Mouse (Mus musculus) bone marrow, adult 2 months (tissue): ENCODE data around the gene Dao. TPM values are rescaled to one million over a fixed set of nuclear protein-coding genes. Genes with fewer than 3 reads are reported as not detected.

Source experiments
- H3K27ac ChIP-seq: fragments of 200-500 bp; 2 replicates; pipeline ENCODE4 v1.5.1; 2012; ENCODE audit warnings: low read depth, mild to moderate bottlenecking, control low read depth, inconsistent platforms, low read length; ENCODE audit not compliant: control insufficient read depth, poor library complexity, insufficient read depth
- H3K4me1 ChIP-seq: fragments of 200-500 bp; 2 replicates; pipeline ENCODE4 v1.6.1; 2011; ENCODE audit warnings: low read length; ENCODE audit not compliant: control insufficient read depth, insufficient read depth
- H3K4me3 ChIP-seq: fragments of 200-500 bp; replicated peaks from 2 replicates; pipeline ENCODE3; 2011; ENCODE audit warnings: mild to moderate bottlenecking, low read depth, low read length, control low read depth; ENCODE audit not compliant: control insufficient read depth
- CTCF ChIP-seq: fragments of 200-500 bp; IDR thresholded peaks from 2 replicates; pipeline ENCODE4 v1.5.1; 2011; ENCODE audit warnings: low read length, control low read depth; ENCODE audit not compliant: control insufficient read depth, insufficient read depth
- POLR2A ChIP-seq: fragments of 200-500 bp; IDR thresholded peaks from 2 replicates; pipeline ENCODE4 v1.6.1; 2011; ENCODE audit warnings: low read depth, mild to moderate bottlenecking, control low read depth, low read length, borderline replicate concordance; ENCODE audit not compliant: control insufficient read depth
- WGBS: fragments of 180-500 bp; shearing (Covaris S2); methylation state at CpG from one replicate; pipeline ENCODE4 v1.1.7; 2018; 5-methylcytosine and 5-hydroxymethylcytosine counted together
- polyA plus RNA-seq: library from polyadenylated mRNA; stranded (reverse); fragments of >200 nt; gene quantifications from 2 replicates; pipeline ENCODE4 v1.2.4, GENCODE M21; 2011; ENCODE audit warnings: low replicate concordance; ENCODE audit not compliant: missing spikeins, insufficient read depth, insufficient read length

The Dao gene
- polyA plus RNA-seq, 1 experiment, result 1.6 TPM

DNA sequence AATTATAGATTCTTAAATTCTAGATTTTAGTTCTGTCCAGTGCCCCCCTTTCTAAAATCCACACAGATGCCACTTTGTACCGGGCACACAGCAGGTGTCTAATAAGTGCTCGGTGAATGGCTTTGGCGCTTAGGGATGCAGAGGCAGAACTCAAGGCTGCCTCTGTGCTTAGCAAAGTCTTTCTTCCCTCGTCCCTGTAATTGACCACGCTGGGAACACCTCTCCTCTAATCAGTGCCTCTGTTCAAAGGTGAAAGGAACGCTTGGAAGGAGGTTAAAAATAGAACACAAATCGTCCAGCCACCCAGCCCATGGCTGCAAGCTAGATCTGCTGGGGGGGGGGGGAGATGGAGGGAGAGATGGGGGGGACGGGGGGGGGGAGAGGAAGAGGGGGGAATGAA is 37.0 kb downstream of the Dao start:
- TF ChIP-seq CTCF, result no peak
- TF ChIP-seq POLR2A, result no peak
- WGBS, result 40% methylated on average over 8 of the region's 8 CpGs
- H3K27ac ChIP-seq, result no peak overlapping the region
- no peak overlapping the region for H3K4me3 ChIP-seq
- H3K4me1 ChIP-seq, result no peaks in the 10 kb centered on the region

DNA sequence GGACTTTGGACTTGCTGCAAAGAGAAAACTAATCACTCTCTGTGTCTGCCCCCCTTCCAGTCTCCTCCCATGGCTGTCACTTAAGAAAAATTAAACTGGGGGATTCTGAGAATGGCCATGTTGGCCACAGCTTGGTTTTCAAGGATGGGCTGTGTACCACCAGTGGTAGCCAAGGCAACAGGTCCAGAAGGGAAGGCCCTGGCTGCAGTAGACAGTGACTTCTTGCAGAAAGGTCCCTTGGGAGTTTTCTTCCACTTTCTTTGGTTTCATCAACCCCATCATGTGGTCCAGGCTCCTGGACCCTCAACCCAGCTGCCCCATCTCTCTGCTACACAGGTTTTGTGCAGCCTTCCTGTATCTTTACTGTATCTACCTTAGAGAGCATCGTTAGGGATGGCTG is 37.4 kb downstream of the Dao start:
- Histone ChIP-seq H3K4me1 (no peaks in the 10 kb centered on the region), H3K27ac (no peak overlapping the region), H3K4me3 (no peak overlapping the region)
- TF ChIP-seq CTCF (no peak), POLR2A (no peak)
- 50% methylated on average over 1 of the region's 1 CpGs for WGBS

GRCm38 (mm10) chr5:114041327-114041930 is 37.9 kb downstream of the Dao start:
- Histone ChIP-seq H3K4me1 (no peaks in the 10 kb centered on the region), H3K4me3 (no peak overlapping the region), H3K27ac (no peak overlapping the region)
- WGBS, result 13% methylated on average over 15 of the region's 15 CpGs
- TF ChIP-seq CTCF, result no peak
- TF ChIP-seq POLR2A, result no peak

GRCm38 (mm10) chr5:114043800-114044199 is 40.3 kb downstream of the Dao start:
- no peak overlapping the region for H3K4me3 ChIP-seq
- WGBS, result 69% methylated on average over 4 of the region's 4 CpGs
- H3K4me1 ChIP-seq, result no peaks in the 10 kb centered on the region
- H3K27ac ChIP-seq, result no peak overlapping the region
- TF ChIP-seq CTCF (no peak), POLR2A (no peak)

- no peaks in the 10 kb centered on the region for H3K4me1 ChIP-seq
- 38% methylated on average over 1 of the region's 1 CpGs for WGBS
- no peak overlapping the region for H3K4me3 ChIP-seq
- no peak overlapping the region for H3K27ac ChIP-seq
- TF ChIP-seq CTCF, result no peak
- TF ChIP-seq POLR2A, result no peak
Measured at GRCm38 (mm10) chr5:114045134-114045533, 41.6 kb downstream of the Dao start.

GRCm38 (mm10) chr5:114046151-114046550 is 42.6 kb downstream of the Dao start:
- H3K27ac ChIP-seq, result no peak overlapping the region
- TF ChIP-seq CTCF, result no peak
- no peak for TF ChIP-seq POLR2A
- H3K4me3 ChIP-seq, result no peak overlapping the region
- H3K4me1 ChIP-seq, result no peaks in the 10 kb centered on the region
- WGBS, result 31% methylated on average over 3 of the region's 3 CpGs

DNA sequence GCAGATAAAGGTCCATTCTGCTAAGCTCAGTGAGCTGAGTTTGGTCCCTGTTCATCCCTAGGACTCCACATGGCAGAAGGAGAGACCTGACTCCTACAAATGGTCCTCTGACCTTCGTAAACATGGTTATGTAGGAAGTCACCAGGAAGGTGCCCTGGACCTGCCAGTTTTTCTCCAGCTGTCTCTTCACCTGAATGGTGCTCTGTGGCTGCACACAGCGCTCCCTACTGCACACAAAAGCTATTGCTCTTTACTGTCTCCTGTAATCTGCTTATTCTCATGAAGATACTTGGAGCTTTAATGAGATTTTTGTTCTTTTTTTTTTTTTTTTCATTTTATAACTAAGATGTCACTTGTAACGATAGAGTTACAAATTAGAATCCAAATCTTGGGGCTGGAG is 43.1 kb downstream of the Dao start:
- Histone ChIP-seq H3K4me1 (no peaks in the 10 kb centered on the region), H3K27ac (no peak overlapping the region), H3K4me3 (no peak overlapping the region)
- 57% methylated on average over 3 of the region's 3 CpGs for WGBS
- no peak for TF ChIP-seq CTCF
- TF ChIP-seq POLR2A, result no peak

DNA sequence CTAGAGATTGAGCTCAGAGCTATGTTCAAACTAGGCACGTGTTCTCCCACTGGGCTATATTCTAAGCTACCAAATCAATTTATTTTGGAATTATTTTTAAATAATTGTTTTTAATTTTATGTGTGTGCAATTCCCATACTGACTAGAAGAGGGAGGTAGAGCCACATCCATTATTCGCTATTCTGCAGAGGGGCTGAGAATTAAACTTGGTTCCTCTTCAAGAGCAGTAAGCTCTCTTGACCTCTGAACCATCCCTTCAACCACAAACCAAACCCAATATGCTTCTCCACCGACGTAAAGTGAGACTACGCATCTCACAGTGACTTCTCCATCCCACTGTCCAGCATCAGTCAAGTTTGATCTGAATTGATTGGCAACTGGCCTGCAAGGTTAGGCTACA is 43.7 kb downstream of the Dao start:
- 52% methylated on average over 5 of the region's 5 CpGs for WGBS
- Histone ChIP-seq H3K4me1 (no peaks in the 10 kb centered on the region), H3K4me3 (no peak overlapping the region), H3K27ac (no peak overlapping the region)
- TF ChIP-seq POLR2A (no peak), CTCF (no peak)

GRCm38 (mm10) chr5:114048731-114049308 is 45.3 kb downstream of the Dao start:
- no peaks in the 10 kb centered on the region for H3K4me1 ChIP-seq
- TF ChIP-seq CTCF (no peak), POLR2A (no peak)
- 47% methylated on average over 12 of the region's 12 CpGs for WGBS
- H3K4me3 ChIP-seq, result no peak overlapping the region
- no peak overlapping the region for H3K27ac ChIP-seq
